Mouse (Mus musculus) cortical plate, adult 2 months (tissue): ENCODE data around the gene Defa35.
"Not testable (repeated sequence)": the region's sequence is repeated elsewhere in the genome, so short reads cannot be mapped to it uniquely, and the experiment has no call there.

Experiments used
- CTCF ChIP-seq: fragments of 200-500 bp; IDR thresholded peaks from 2 replicates; pipeline ENCODE4 v1.5.1; 2011; ENCODE audit warnings: mild to moderate bottlenecking, control low read depth, low read length; ENCODE audit not compliant: insufficient read depth; ENCODE audit errors: extremely low read depth
- POLR2A ChIP-seq: fragments of 200-500 bp; IDR thresholded peaks from 2 replicates; pipeline ENCODE4 v1.6.1; 2011; ENCODE audit warnings: mild to moderate bottlenecking, low read length, control low read depth; ENCODE audit not compliant: insufficient read depth; ENCODE audit errors: extremely low read depth

- not testable (repeated sequence) for TF ChIP-seq POLR2A, CTCF
Observed at GRCm38 (mm10) chr8:21025245-21025644, 39.6 kb upstream of the Defa35 start, which contains the start of gene Defa21.
